Mouse (Mus musculus): ENCODE measurements around the gene Zbp1. TPM values are rescaled to one million over a fixed set of nuclear protein-coding genes. Genes with fewer than 3 reads are reported as not detected.

Zbp1 gene
- total RNA-seq, 2 experiments from 2014 or later: 2.5 to 5.3 TPM

DNA sequence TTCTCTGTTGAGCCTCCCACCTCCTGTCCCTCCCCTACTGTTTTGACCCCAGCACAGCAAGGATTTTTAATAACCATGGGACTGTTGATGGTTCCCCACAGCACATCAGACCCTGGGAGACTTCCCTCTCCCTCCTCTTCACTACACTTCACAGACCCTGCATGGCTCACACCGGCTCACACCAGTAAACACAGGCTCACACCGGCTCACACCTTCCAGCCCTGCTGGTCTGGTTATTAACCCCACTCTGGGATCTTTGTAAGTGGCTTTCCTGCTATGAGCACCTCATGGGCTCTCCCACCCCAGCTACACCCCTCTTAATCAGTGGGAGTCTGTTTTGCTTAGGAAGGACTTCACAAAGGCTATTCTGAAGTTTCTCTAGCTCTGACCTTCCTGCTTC is 29.2 kb upstream of the Zbp1 start:
- no peak for ATAC-seq (replicated peaks; ENCODE audit: poor library complexity)

DNA sequence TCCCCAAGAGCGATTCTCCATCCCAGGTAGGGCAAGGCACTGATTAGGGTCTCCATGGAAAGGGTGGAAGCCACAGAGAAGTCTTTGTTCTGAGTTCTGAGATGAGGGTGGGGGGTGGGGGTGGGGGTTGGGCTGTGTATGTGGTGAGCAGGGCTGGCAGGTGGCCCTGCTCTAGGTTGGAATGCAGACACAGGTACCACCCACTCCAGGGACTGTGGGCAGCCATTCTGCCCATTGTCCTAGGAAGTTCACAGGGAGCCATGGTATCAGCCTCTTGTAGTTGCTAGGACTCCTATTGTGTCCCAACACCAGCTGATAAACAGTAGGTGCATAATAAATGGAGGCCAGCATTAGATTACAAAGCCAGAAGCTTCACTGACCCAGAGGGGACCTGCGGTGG is 28.5 kb upstream of the Zbp1 start:
- no peak for ATAC-seq (replicated peaks; ENCODE audit: poor library complexity)

DNA sequence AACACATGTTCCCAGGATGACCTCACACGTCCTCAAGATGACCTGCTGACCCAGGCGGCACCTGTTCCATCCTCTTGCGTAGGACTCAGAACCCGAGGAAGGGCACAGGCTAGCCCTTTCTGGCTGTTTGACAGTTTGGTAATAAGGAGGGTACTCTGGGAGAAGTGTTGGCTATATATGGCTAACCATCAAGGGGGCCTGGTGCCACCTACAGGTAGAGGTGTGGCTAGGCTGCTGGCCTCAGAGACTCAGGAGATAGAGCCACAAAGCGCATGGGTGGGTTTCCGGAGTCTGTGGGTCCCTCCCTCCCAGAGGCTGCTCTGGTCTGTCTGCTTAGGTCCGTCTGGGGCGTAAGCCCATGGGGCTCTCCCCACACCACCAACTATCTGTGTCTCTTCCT is 28.0 kb upstream of the Zbp1 start:
- no peak for ATAC-seq (replicated peaks; ENCODE audit: poor library complexity)

DNA sequence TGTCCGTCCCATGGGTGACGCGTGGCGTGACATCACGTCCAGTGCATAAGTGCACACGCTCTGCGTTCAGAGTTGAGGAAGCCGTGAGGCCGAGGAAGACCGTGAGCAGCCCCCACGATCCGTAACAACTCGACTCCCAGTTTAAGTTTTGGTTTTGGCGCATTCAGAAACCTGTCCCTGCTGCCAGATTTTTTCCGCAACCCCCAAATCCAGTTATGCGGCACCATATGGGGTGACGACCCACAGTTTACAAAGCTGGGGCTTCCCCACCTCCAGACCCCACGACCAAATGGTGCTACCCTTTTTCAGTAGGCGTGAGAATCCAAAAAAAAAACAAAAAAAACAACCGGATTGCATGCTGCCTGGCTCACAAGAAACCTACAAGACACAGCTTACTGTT is 26.5 kb upstream of the Zbp1 start:
- ATAC-seq (replicated peaks; ENCODE audit: poor library complexity): no peak

DNA sequence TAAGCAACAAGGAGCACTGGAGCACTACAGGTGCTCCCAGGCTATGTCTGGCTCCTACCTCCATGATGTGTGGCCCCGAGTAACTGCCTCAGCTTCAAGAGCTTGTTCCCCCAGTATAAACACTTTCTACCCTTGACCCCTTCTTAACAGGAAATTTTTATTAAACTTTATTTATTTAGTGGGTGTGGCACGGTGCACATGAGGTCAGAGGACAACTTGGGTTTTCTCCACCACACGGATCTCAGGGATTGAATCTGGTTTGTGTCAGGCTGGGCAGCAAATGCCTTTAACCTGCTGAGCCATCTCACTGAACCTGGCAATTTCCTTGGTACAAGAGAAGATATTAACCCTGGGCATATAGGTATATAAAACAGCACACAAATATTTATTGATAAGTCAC is 25.4 kb upstream of the Zbp1 start:
- ATAC-seq (replicated peaks; ENCODE audit: poor library complexity): no peak

DNA sequence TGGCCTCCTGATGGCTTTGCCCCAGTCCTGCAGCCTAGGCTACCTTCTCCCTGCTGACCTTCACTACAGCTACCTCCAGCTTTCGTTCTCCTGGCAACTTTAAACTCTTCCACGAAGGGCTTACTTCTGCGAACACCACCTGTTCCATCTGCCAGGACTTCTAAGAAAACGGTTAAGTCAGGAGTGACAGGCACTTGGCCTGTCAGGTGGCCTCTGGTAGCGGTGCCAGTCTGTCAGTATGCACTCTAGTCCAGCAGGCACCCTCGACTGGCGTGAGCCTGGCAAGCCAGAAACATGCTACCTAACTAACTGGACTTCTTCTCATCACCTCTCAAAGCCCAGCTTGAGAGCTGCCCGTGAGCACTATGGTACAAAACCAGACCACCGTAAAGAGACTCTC is 24.9 kb upstream of the Zbp1 start:
- no peak for ATAC-seq (replicated peaks; ENCODE audit: poor library complexity)

DNA sequence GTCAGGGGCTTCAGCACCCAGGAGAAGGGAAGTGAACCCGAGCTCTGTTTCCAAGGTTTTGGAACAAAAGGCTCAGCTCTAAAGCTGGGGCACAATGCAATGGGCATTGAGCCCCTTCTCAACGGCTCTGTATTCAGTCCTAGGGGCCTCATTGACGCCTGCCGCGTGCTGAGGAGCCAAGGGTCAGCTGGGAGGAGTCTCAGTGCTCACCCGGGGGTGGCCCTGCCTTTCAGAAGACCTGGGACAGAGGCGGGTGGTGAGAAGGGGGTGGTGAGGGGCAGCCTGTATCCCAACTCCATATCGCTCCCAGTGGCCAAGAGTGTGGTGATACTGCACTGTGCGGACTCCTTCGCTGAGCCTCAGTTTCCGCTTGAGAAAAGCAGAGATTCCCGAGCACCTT is 24.2 kb upstream of the Zbp1 start:
- ATAC-seq (replicated peaks; ENCODE audit: poor library complexity): no peak

DNA sequence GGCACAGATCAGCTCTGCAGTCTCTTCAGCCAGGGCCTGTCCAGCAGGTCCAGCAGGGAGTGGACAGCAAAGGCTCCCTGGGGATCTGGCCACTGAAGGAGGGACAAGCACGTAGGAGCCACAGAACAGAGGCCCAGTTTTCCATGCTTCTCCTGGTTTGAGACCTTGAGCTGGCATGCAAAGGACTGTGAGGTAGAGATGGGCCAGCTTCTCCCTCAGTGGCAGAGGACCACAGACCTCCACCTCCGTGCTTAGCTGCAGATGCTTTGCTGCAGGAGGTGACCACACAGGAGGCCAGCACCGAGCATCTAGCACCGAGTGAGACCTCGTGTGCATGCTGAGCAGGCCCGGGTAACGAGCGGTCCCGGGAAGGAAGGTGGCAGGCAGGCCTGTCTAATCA is 22.0 kb upstream of the Zbp1 start:
- ATAC-seq (replicated peaks; ENCODE audit: poor library complexity): no peak

DNA sequence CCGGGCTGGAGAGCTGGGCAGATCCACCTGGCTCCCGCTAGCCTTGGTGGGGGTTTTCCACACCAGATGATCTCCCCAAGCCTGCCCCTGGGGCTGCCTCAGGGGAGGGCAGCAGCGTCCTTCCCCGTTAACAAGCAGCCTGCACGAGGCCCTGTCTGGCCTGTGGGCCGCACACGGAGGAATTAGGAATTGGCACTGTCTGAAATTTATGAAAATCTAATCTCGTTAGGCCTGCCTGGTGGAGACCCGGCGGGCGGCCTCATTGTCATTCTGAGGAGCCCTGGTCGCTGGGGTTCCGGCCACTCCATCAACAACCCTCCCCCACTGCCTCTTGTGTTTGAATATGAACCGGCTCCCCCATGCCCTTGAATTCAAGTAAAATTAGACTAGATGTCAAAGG is 19.8 kb upstream of the Zbp1 start:
- no peak for ATAC-seq (replicated peaks; ENCODE audit: poor library complexity)

DNA sequence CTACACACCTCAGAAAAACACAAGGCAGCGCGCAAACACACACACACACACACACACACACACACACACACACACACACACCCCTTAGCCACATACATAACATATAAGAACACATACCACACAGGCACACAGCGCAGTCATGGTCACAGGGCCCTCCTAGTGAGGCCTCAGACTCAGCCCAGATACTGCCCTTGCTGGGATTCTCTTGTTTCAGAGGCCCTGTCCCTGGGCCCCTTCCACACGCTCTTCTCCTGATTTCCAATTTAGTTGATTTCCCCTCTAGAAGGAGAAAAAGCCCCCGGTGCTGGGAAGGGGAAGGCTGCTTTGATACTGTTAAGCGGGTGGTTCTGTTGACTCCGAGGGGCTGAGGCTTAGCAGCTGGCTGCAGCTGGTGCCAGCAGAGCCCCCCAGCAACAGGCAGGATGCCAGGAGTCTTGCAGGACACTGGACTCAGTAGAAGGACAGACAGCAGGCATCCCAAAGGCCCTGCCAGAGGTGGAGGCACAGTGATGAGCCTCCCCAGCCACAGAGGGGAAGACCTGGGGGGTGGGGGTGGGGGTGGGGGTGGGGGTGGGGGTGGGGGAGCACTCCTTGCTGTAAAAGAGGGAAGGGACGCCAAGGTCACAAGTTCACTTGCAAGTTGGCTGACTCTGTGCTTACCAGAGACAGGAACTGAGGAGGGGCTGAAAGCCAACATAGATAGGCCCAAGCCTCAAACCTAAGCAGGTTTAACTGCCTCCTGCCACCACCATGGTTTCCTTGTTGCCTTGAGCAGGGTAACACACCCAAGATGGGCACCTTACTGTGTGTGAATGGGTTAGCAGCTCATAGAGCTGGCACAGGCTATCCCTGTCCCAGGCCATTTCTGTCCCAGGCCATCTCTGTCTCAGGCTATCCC is 17.0 kb upstream of the Zbp1 start:
- ATAC-seq (replicated peaks; ENCODE audit: poor library complexity): no peak

DNA sequence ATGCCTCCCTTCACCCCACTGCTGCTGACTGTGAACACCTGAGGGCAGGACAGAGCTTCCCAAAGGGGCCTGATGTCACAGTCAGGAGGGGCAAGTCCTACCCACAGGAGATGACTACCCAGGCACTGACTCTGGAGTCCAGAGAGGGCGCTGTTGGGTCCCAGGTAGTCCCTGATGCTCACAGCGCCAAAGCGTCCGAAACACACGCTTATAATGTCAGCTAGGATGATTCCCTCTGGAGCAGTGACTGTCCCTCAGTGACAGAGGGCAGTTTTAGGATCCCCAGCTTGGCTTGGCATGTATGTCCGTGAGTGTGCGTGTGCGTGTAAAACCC is 14.0 kb upstream of the Zbp1 start:
- ATAC-seq (replicated peaks; ENCODE audit: poor library complexity): no peak

DNA sequence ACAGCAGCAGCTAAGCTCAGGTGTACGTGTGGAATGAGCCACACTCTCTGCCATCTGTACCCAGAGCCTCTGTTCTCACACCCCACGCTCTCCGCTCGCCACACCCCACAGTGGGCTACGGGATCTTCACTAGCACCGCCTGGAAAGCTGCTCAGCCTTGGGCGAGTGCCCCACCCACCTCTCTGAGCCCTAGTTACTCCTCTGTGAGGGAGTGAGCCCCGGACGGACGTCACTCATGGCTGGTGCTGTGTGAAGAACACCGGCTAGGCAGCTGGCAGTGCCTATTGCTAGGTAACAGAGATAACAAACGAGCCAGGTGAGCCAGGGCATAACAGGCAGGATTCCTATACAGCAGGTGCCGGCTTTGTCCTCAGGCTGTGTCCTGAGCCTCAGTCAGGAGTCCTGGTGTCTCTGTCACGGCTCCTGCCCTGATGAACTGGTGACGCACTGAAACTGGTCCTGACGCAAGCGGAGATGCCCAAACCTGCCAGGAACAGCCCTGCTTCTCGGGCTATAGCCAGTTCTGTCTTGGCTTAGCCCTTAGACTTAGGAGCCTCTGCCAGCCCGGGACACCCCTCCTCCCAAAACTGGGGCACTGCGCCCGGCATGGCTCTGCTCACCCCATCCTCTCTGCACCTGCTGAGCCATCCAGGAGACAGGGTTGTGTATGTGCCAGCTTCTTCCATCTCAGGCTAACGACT is 13.5 kb upstream of the Zbp1 start:
- ATAC-seq (replicated peaks; ENCODE audit: poor library complexity): no peak

DNA sequence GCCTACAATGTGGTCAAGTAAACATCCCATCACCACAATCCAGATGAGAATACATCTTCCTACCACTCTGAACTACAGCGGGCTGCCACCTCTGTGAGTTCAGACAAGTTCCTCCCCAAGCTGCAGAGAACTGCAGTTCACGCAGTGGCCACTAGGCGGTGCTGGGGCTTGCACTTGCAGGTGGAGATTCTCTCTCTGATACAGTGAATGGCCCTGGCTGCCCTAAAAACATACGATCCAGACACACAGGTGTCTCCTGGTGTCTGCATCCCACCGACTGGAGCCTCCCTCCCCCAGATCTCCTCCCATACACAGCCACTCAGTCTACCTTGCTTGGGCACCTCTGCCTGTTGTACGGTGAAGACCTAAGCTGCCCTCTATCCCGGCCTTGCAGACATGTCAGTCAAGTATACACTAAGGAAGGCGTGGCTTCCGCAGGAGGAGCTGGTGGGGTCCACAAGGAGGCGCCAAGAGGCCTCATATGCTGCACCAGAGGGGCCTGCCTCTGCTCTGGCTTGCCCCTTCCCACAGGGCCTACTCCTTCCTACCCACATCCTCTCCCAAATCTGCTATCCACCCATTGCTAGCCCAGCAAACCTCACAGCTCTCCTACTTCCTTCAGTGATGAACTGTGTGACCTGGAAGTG is 11.0 kb upstream of the Zbp1 start:
- peak; percentile 84 for ATAC-seq (replicated peaks; ENCODE audit: poor library complexity)

DNA sequence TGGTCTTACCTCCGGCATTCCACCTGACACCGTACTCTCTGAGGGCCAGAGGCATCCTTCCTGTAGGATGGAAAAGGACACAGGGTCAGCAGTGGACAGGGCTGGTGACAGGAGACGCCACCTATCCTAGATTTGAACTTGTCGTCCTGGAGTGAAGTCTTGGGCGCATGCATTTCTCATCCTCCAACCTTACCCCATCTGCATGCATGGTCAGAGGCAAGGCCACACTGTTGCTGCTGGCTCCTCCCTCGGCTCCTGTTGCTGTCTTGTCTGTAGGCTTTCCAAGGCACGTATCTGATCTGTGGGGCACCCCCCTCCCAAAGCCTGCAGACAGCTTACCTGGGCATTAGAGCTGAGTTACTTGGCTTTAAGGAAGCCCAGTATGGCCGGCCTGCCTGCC is 9.8 kb upstream of the Zbp1 start:
- ATAC-seq (replicated peaks; ENCODE audit: poor library complexity): no peak

DNA sequence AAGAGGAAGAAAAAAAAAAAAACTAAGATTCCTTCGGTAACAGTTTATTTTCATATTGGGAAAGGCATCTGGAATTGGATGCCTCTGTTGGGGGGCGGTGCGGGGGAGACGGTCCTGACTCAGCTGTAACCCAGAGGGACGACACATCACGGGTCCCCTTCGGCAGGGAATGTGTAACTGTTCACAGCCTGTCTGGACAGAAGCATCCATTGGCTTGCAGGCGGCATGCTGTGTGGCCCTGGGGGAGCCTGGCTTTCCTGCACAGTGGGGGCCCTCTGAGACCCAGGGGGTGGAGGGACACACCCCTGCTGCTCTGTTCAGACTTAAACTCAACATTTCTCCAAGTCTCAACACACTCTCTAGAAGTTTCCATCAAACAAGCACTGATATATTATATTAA is 8.1 kb upstream of the Zbp1 start:
- ATAC-seq (replicated peaks; ENCODE audit: poor library complexity): no peak

DNA sequence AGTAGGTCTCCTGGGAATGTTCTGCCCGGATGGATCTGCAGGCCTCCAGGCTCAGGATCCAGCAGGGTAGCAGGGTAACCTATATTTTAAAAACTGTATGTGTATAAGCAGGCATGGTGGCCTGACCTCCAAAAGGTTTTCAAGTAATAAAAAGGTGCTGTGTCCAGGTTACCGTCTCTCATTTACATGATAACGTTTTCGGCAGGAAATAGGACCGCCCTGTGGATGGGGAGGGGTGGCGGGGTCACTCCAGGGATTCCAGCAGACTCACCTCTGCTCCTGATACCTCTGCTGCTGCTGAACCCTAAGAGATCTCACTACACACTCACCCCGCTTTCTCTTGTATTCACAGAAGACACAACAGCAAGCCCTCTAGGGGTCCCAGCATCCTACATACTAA is 7.2 kb upstream of the Zbp1 start:
- no peak for ATAC-seq (replicated peaks; ENCODE audit: poor library complexity)

DNA sequence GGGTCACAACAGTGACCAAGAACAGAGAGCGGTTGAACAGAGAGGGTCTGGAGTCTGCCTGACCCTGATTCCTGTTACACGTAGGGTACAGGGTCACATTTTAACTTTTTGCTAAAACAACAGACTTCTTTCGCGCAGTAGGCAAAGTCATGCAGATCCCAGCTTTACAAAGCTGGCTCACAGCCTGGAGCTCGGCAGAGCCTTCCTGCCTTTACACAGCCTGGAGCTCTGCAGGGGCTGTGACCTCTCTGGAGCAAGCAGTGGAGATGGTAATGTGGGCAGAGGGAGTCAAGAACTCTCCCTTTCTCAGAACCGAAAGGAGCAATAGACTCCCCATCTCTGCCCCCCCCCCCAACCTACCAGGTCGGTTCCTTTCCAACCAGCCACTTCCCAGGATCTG is 6.1 kb upstream of the Zbp1 start:
- no peak for ATAC-seq (replicated peaks; ENCODE audit: poor library complexity)

DNA sequence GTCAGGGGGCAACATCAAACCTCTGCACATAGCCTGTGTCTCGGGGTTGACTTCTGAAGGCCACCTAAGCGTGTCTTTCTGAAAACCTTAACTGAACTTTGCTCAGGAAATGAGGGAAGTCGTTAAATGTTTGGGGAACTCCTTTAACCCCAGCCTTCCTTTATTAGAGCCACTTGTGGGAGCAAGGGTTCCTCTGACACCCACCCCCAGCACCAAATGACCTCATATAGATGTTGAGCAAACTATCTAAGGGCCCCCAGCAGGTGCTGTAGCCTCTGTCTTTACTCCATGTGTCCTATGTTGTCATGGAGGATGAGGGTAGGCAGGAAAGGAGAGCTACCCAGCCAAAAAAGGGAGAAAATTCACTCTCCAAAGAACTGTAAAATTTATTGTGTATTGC is 5.4 kb upstream of the Zbp1 start:
- ATAC-seq (replicated peaks; ENCODE audit: poor library complexity): peak; percentile 69

DNA sequence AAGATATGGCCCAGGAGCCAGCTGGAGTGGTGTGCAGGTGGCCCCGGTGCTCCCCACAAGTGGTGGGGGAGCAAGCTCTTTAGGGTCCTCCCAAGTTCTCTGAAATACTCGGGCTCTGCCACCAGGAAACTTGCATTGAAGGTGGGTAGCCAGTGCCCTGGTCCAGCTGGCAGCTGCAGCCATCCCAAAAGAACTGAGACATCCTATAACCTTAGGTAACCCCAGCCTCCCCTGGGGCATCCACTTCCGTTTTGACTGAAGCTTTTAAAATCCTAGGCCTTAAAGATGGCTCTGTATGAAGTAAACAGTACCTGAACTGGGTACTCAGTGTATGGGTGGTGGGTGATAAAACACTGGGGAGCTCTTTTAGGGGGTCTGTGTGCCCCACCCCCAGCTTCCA is 4.8 kb upstream of the Zbp1 start:
- no peak for ATAC-seq (replicated peaks; ENCODE audit: poor library complexity)

DNA sequence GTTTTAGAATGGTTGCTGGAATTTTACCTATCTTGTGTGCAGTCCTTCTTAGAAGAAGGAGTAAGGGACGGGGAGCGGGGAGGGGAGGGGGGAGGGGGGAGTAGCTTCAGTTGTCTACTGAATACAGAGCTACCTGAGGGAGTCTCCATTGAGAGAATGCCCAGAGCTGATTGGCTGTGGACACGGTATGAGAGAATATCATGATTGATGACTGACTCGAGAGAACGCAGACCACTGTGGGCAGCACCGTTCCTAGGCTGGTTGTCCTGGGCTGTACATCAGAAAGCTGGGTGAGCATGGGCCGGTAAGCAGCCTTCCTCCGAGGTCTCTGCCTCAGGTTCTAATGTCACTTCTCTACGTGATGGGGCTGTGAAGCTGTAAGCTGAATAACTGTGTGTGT is 2.0 kb upstream of the Zbp1 start:
- no peak for ATAC-seq (replicated peaks; ENCODE audit: poor library complexity)

DNA sequence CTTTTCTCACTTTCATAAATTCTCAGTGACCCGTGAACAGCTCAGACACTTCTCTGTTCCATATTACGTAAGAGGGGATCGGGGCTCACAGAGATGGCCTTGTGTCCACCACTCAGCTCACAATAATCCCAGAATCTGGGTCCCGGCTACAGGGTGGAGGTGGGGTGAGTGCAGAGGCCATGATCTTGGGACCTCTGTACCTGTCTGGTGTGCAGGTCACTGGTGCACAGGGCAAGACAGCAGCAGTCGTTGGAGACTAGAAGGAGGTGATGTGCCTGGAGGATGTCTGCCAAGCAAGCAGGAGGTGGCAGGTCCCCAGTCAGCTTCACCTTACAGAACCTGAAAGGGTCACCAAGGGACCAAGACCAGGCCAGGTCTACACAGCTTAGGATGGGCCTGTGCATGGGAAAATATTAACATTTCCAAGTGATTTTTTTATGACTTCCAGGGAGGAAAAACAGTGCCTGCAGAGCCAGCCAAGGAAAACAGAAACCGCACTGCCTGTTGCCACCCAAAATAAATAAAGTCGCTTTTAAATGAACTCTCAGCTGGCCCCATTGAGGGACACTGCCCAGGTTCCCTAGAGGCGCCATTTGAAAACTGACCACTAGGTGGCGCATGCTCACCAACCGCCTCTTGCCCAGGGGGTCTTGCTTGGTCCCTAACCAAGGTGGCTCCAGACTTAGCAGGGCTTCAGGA is 682 bp upstream of the Zbp1 start:
- peak; percentile 43 for ATAC-seq (replicated peaks; ENCODE audit: poor library complexity)
